Mouse (Mus musculus): ENCODE measurements around the gene Homer3. TPM values are rescaled to one million over a fixed set of nuclear protein-coding genes. Genes with fewer than 3 reads are reported as not detected.

The Homer3 gene
- total RNA-seq, 1 experiment from 2014 or later, result 12.0 TPM

DNA sequence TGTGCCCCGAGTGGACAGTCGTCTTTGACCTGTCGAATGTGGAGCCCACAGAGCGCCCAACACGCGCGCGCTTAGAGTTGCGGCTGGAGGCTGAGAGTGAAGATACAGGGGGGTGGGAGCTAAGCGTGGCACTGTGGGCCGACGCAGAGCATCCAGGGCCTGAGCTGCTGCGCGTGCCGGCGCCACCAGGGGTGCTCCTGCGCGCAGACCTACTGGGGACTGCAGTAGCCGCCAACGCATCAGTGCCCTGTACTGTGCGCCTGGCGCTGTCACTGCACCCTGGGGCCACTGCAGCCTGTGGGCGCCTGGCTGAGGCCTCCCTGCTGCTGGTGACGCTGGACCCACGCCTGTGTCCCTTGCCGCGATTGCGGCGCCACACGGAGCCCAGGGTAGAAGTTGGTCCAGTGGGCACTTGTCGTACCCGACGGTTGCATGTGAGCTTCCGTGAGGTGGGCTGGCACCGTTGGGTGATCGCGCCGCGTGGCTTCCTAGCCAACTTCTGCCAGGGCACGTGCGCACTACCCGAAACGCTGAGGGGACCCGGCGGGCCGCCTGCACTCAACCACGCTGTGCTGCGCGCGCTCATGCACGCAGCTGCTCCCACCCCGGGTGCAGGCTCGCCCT is 48.2 kb downstream of the Homer3 start:
- ATAC-seq (replicated peaks; ENCODE audit: low read depth, poor library complexity, severe bottlenecking), result peak; percentile 37; the same call in 1 of the 2 replicates

DNA sequence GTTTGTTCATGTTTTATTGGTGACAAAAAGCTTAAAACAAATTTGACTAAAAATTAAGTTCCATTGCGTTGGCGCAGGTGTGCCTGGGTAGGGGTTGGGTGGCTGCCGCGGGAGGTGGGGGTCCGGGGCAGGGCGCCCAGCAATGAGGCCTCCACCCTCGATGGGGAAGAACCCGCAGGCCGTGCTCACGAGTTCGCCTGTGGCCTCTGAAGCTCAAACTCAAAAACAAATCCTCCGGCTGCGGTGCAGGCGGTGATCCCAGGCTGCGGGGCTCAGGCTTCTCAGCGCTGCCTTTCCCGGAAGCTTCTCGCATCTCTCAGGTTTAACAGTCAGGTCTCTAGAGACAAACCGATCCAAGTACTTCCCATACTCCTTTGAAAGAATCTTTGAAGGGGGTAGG is 48.9 kb downstream of the Homer3 start:
- ATAC-seq (replicated peaks; ENCODE audit: low read depth, poor library complexity, severe bottlenecking), result no peak

DNA sequence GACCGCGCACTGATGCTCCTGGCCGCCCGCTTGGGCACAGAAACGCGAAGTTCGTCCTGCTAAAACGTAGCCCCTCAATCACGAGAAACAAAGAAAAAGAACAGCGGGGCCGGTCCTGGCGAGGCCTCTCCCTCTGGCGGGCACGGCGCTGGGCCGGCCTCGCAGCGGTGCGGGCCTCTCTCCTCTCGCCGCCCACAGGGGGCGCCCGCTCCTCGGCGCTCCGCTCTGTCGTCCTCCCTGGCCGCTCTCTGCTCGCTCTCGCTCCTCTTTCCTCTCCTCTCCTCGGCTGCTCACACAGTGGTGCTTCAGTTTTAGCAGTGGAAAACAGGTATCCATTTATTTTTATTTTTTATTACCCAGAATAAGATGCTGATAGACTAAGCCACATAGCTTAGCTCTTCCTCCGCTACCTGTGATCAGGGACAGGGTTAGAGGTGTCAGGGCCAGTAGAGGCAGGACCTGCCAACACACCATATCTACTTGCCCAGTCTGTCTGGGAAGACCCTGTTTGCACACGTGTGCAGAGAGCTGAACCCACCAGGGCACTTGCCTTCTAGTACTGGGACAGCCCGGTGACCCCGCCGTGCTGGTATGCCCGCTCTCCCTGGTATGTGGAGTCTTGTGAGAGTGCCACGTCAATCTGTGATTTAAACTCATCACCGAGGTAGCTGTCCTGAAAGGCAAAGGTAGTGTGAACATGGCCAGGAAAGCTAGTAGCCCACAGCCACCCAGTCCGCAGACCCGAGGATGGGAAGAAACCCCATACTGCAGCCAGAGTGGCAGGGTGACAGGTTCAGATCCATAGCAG is 49.6 kb downstream of the Homer3 start:
- no peak for ATAC-seq (replicated peaks; ENCODE audit: low read depth, poor library complexity, severe bottlenecking)

DNA sequence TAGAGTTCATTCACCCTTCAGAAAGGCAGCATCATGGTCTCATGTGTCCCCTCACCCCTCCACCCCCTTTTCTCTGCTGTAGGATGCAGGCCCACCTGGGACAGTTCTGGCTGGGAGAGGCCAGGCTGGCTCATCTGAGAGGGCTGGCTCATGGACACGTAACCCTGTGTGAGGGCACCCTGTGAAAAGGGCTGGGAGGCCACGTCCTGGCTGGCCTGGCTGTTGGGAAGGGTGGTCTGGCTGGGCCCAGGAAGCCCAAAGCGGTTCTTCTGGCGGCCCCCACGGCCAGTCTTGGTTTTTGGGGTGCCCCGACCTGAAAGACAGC is 50.2 kb downstream of the Homer3 start:
- no peak for ATAC-seq (replicated peaks; ENCODE audit: low read depth, poor library complexity, severe bottlenecking)

DNA sequence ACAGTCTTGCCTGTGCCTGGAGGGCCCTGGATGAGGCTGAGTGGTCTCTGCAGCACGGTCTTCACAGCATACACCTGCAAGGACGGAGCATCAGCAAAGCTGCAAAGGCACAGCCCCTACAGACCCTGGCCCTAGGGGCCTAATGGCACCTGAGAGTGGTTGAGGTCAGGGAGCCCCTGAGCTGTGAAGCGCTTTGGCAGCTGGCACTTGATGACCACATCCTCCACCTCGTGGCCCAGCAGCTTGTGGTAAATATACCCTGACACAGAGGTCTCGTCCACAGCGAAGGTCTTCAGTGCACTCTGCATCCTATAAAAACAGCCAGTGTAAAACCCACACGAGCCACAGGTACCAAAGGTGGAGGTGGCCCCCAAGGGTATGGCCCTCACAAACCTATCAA is 56.3 kb downstream of the Homer3 start:
- ATAC-seq (replicated peaks; ENCODE audit: low read depth, poor library complexity, severe bottlenecking), result no peak

DNA sequence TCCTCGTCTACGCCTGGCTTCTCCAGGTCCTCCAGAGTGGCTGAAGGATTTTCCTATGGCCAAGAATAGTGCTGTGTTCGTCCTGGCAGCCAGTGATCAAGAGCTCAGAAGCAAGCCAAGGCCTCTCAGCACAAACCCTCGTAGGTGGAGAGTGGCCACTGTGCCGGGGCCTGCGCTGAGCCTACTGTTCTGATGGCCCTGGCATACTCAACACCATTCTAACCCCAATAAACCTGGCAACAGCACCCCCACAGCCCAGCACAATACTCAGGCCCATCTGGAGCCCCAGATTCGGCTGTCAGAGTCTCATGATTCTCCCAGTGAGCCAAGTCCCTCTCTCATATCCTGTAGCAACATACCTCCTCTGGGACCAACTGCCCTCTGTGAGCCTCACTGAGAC is 58.0 kb downstream of the Homer3 start:
- no peak for ATAC-seq (replicated peaks; ENCODE audit: low read depth, poor library complexity, severe bottlenecking)

DNA sequence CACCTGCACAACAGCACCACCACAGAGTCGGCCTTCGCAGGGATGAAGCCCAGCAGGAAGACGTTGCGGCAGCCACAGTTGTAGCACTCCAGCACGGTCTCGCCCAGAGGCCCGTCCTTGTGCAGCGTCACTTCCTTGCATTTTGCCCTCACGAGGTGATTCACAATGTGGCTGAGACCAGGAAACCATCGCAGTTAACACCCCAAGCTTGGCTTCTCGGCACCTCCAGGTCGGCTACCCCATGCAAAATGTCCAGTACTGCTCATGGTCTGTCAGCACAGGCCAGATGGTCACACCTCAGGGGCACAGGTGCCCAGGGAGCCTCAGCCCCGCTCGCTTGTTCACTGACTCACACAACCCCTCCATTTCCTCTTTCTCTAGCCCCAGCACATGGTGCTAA is 59.4 kb downstream of the Homer3 start:
- 0 out of 2 replicates have a peak, but pooled peaks have one; percentile 31 for ATAC-seq (replicated peaks; ENCODE audit: low read depth, poor library complexity, severe bottlenecking)

DNA sequence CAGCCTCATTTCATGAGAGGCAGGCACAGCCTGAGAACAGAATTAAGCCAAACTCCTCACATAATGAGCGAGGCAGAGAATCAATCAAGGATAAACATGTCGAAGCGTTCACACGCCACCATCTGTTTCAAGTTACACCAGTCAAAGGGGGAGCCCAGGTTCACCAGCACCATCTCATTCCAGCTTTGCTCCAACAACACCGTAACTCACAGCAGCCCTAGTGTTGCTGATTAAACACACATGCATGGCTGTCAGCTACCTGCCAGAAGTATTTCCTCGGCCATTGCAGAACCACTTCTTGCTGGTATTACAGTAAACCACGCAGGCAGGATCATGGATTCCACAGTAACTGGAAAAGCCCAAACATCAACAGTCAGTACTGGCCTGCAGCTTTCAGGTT is 60.4 kb downstream of the Homer3 start:
- no peak for ATAC-seq (replicated peaks; ENCODE audit: low read depth, poor library complexity, severe bottlenecking)

DNA sequence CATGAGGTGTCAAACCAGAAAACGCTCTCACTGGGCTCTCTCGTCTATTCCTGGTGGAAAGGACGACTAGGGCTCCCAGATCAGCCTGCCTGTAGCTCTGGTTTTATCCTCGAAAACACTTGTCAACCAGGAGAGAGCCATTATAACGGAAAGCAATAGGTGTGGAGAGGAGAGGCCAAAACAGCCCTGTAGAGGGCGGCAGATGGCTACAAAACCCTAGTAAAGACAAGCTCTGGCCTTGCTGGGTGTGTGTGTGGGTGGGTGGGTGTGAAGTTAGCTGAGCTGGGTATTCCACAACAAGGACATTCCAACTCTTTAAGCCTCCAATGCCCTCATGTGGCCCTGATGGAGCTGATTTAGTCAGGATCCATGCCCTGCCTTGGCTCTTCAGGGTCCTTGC is 61.1 kb downstream of the Homer3 start:
- ATAC-seq (replicated peaks; ENCODE audit: low read depth, poor library complexity, severe bottlenecking), result 0 out of 2 replicates have a peak, but pooled peaks have one; percentile 48

Other genes with a start within 250 kb of the Homer3 start
- 30.5 and 31.4 TPM in 2 replicates for gene Mau2, start 240.1 kb upstream of the Homer3 start, total RNA-seq (2017)
- gene Sugp1, start 240.0 kb upstream of the Homer3 start, total RNA-seq (2017), result 27.7 and 31.5 TPM in 2 replicates
- gene Tm6sf2, start 209.9 kb upstream of the Homer3 start, total RNA-seq (2017), result not detected in 2 replicates
- gene Hapln4, start 199.4 kb upstream of the Homer3 start, total RNA-seq (2017), result 0.24 TPM in 1 of 2 replicates, not detected in the other
- gene Ncan, start 162.0 kb upstream of the Homer3 start, total RNA-seq (2017), result not detected in 2 replicates
- 9.0 and 9.2 TPM in 2 replicates for gene Nr2c2ap, start 151.5 kb upstream of the Homer3 start, total RNA-seq (2017)
- gene Rfxank, start 143.7 kb upstream of the Homer3 start, total RNA-seq (2017), result 5.5 and 16.5 TPM in 2 replicates
- gene Borcs8, start 143.3 kb upstream of the Homer3 start, total RNA-seq (2017), result 37.0 and 39.2 TPM in 2 replicates
- gene Mef2b, start 143.1 kb upstream of the Homer3 start, total RNA-seq (2017), result not detected in 2 replicates
- gene Tmem161a, start 110.5 kb upstream of the Homer3 start, total RNA-seq (2017), result 11.0 and 15.3 TPM in 2 replicates
- 4.1 and 4.7 TPM in 2 replicates for gene Slc25a42, start 70.5 kb upstream of the Homer3 start, total RNA-seq (2017)
- 42.8 and 55.3 TPM in 2 replicates for gene Sugp2, start 48.6 kb upstream of the Homer3 start, total RNA-seq (2017)
- 9.6 and 12.4 TPM in 2 replicates for gene Armc6, start 48.4 kb upstream of the Homer3 start, total RNA-seq (2017)
- gene Ddx49, start 19.7 kb downstream of the Homer3 start, total RNA-seq (2017), result 162 and 168 TPM in 2 replicates
- gene Cope, start 19.7 kb downstream of the Homer3 start, total RNA-seq (2017), result 72.8 and 104 TPM in 2 replicates
- gene Cers1, start 32.9 kb downstream of the Homer3 start, total RNA-seq (2017), result not detected in 2 replicates
- not detected in 2 replicates for gene Gdf1, start 47.0 kb downstream of the Homer3 start, total RNA-seq (2017)
- gene Upf1, start 70.5 kb downstream of the Homer3 start, total RNA-seq (2017), result 31.9 and 36.7 TPM in 2 replicates
- gene Comp, start 90.7 kb downstream of the Homer3 start, total RNA-seq (2017), result 0.27 TPM in 1 of 2 replicates, not detected in the other
- 1.1 and 8.9 TPM in 2 replicates for gene Crtc1, start 156.8 kb downstream of the Homer3 start, total RNA-seq (2017)
- 5.9 and 10.6 TPM in 2 replicates for gene Klhl26, start 194.1 kb downstream of the Homer3 start, total RNA-seq (2017)
- not detected in 2 replicates for gene Tmem59l, start 204.5 kb downstream of the Homer3 start, total RNA-seq (2017)
- not detected in 2 replicates for gene Crlf1, start 210.3 kb downstream of the Homer3 start, total RNA-seq (2017)
- 50.1 and 56.4 TPM in 2 replicates for gene Rex1bd, start 223.9 kb downstream of the Homer3 start, total RNA-seq (2017)
- gene Uba52, start 228.0 kb downstream of the Homer3 start, total RNA-seq (2017), result 3,128 and 4,626 TPM in 2 replicates
- gene Fkbp8, start 244.9 kb downstream of the Homer3 start, total RNA-seq (2017), result 95.9 and 128 TPM in 2 replicates
- 70.8 and 71.1 TPM in 2 replicates for gene Kxd1, start 245.1 kb downstream of the Homer3 start, total RNA-seq (2017)